Mouse (Mus musculus) spleen, adult 2 months (tissue): ENCODE measurements around the gene Galnt17. TPM values are rescaled to one million over a fixed set of nuclear protein-coding genes. Genes with fewer than 3 reads are reported as not detected.

Source experiments
- DNase-seq, 2 experiments: peaks; one replicate each; pipeline versions ENCODE4 v3.0.0 to v3.0.0-alpha.2; 2012 to 2021; ENCODE audit warnings: low spot score in 2 of 2, low read depth in 1 of 2
- H3K27ac ChIP-seq: fragments of 200-500 bp; 2 replicates; pipeline ENCODE4 v1.5.1; 2012; ENCODE audit warnings: low read length, inconsistent platforms; ENCODE audit not compliant: insufficient read depth
- H3K27me3 ChIP-seq: fragments of 200-500 bp; 2 replicates; pipeline ENCODE4 v1.6.1; 2012; ENCODE audit warnings: mild to moderate bottlenecking, moderate library complexity, low read length, inconsistent platforms; ENCODE audit not compliant: control insufficient read depth, insufficient read depth
- H3K36me3 ChIP-seq: fragments of 200-500 bp; 2 replicates; pipeline ENCODE4 v1.6.1; 2012; ENCODE audit warnings: mild to moderate bottlenecking, low read length, inconsistent platforms; ENCODE audit not compliant: control insufficient read depth, insufficient read depth
- H3K4me1 ChIP-seq: fragments of 200-500 bp; 2 replicates; pipeline ENCODE4 v1.6.1; 2011; ENCODE audit warnings: inconsistent platforms; ENCODE audit not compliant: control insufficient read depth, insufficient read depth, insufficient read length
- H3K4me3 ChIP-seq: fragments of 200-500 bp; 2 replicates; pipeline ENCODE4 v1.5.1; 2011; ENCODE audit warnings: mild to moderate bottlenecking, inconsistent platforms; ENCODE audit not compliant: insufficient read depth, insufficient read length; ENCODE audit errors: extremely low read depth
- CTCF ChIP-seq: fragments of 200-500 bp; IDR thresholded peaks from 2 replicates; pipeline ENCODE4 v1.5.1; 2011; ENCODE audit warnings: mild to moderate bottlenecking, inconsistent platforms; ENCODE audit not compliant: insufficient read depth, insufficient read length, insufficient replicate concordance; ENCODE audit errors: extremely low read depth
- POLR2A ChIP-seq: fragments of 200-500 bp; IDR thresholded peaks from 2 replicates; pipeline ENCODE4 v1.6.1; 2011; ENCODE audit warnings: low read depth, low read length, inconsistent platforms
- WGBS: fragments of 180-500 bp; shearing (Covaris S2); methylation state at CpG from one replicate; pipeline ENCODE4 v1.1.7; 2018; 5-methylcytosine and 5-hydroxymethylcytosine counted together
- polyA plus RNA-seq: library from polyadenylated mRNA; depleted of rRNA; stranded (reverse); fragments of >200 nt; gene quantifications from 2 replicates; pipeline ENCODE4 v1.2.3, GENCODE M21; 2012

Galnt17 gene
- polyA plus RNA-seq, 1 experiment, result 0.04 TPM

DNA sequence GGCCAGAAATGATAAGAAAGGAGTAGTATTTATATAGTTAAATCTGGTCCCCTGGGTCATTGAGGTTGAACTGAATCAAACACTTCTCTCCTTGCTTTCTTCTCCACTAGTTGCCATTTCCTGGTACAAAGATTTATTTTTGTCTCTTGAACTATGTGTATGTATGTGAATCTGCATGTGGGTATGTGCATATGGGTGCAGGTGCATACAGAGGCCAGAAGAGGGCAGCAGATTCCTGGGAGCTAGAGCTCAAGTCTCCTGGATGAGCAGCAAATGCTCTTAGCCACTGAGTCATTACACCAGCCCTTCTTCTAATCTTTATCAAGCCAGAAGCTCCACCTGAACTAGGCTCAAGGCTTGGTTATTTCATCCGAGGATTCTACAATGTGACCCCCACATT, 201.1 kb downstream of the Galnt17 start:
- H3K36me3 ChIP-seq, result no peaks in the 10 kb centered on the region
- no peak overlapping the region for H3K4me3 ChIP-seq
- H3K27ac ChIP-seq, result no peak overlapping the region
- no peak for DNase-seq
- no peaks in the 10 kb centered on the region for H3K27me3 ChIP-seq
- no peaks in the 10 kb centered on the region for H3K4me1 ChIP-seq
- TF ChIP-seq CTCF (no peak), POLR2A (no peak)
- WGBS, result 83% methylated on average over 1 of the region's 1 CpGs

DNA sequence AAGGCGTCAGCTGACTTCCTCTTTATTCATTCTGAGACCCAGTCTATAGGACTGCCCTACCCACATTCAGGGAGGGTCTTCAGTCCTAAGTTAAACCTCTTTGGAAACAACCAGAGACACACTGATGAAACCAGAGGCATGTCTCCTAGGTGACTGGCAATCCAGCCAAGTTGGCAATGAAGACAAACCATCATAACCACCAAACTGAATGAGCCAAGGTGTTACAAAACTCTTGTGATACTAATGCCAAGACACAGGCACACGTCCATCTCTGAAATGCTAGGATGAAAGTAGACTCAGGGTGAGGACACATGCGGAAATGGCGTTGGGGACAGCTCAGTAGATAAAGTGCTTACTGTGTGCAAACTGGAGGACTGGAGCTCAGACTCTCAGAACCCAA, 211.5 kb downstream of the Galnt17 start:
- no peak overlapping the region for H3K27ac ChIP-seq
- no peaks in the 10 kb centered on the region for H3K4me1 ChIP-seq
- TF ChIP-seq CTCF, result no peak
- no peak overlapping the region for H3K4me3 ChIP-seq
- H3K36me3 ChIP-seq, result no peaks in the 10 kb centered on the region
- 84% methylated on average over 4 of the region's 4 CpGs for WGBS
- no peaks in the 10 kb centered on the region for H3K27me3 ChIP-seq
- no peak for DNase-seq

- 88% methylated on average over 1 of the region's 1 CpGs for WGBS
- no peaks in the 10 kb centered on the region for H3K4me1 ChIP-seq
- H3K4me3 ChIP-seq, result no peak overlapping the region
- H3K36me3 ChIP-seq, result no peaks in the 10 kb centered on the region
- H3K27ac ChIP-seq, result no peak overlapping the region
- H3K27me3 ChIP-seq, result no peaks in the 10 kb centered on the region
- DNase-seq, result no peak
- TF ChIP-seq CTCF, result no peak
- TF ChIP-seq POLR2A, result no peak
Measured at GRCm38 (mm10) chr5:131095635-131096034, 212.7 kb downstream of the Galnt17 start.

GRCm38 (mm10) chr5:131094771-131095170, 213.5 kb downstream of the Galnt17 start:
- no peaks in the 10 kb centered on the region for H3K4me1 ChIP-seq
- no peak overlapping the region for H3K27ac ChIP-seq
- 57% methylated on average over 1 of the region's 1 CpGs for WGBS
- no peaks in the 10 kb centered on the region for H3K36me3 ChIP-seq
- DNase-seq, result no peak
- TF ChIP-seq POLR2A (no peak), CTCF (no peak)
- no peaks in the 10 kb centered on the region for H3K27me3 ChIP-seq
- no peak overlapping the region for H3K4me3 ChIP-seq

- DNase-seq, result no peak
- Histone ChIP-seq H3K27me3 (no peaks in the 10 kb centered on the region), H3K36me3 (no peaks in the 10 kb centered on the region), H3K4me3 (no peak overlapping the region), H3K27ac (no peak overlapping the region), H3K4me1 (no peaks in the 10 kb centered on the region)
- WGBS, result 85% methylated on average over 6 of the region's 6 CpGs
- no peak for TF ChIP-seq POLR2A
- TF ChIP-seq CTCF, result no peak
Measured at GRCm38 (mm10) chr5:131094138-131094537, 214.2 kb downstream of the Galnt17 start.

GRCm38 (mm10) chr5:131089876-131090275, 218.4 kb downstream of the Galnt17 start:
- Histone ChIP-seq H3K27ac (no peak overlapping the region), H3K36me3 (no peaks in the 10 kb centered on the region), H3K27me3 (no peaks in the 10 kb centered on the region), H3K4me3 (no peak overlapping the region), H3K4me1 (no peaks in the 10 kb centered on the region)
- DNase-seq, result no peak
- 77% methylated on average over 8 of the region's 8 CpGs for WGBS
- TF ChIP-seq CTCF (no peak), POLR2A (no peak)

DNA sequence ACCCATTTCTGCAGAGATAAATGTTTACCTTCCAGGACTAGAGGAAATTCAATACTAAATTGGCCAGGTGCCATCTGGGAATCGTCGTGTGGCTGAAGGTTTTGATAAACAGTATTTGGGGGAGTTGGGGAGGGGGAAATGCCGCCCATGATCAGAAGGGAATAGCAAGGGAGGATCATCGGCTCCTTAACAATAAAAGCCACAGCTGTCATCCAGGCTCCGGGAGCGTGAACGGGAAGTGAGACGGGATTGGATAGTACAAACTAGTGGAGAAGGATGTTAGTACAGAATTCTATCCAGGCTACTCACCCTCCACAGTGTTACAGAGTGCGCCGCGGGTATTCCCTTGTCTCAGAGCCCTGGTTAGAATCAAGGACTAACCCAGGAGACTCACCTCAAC, 219.4 kb downstream of the Galnt17 start:
- DNase-seq, result no peak
- Histone ChIP-seq H3K27ac (no peak overlapping the region), H3K27me3 (no peaks in the 10 kb centered on the region), H3K4me1 (no peaks in the 10 kb centered on the region), H3K4me3 (no peak overlapping the region), H3K36me3 (no peaks in the 10 kb centered on the region)
- no peak for TF ChIP-seq POLR2A
- no peak for TF ChIP-seq CTCF
- WGBS, result 72% methylated on average over 11 of the region's 11 CpGs
